Mouse (Mus musculus) heart, adult 2 months (tissue): ENCODE measurements at regions not wholly inside any gene's neighbourhood (a gene's known extent, or its start where the extent isn't known, plus 50 kb on each side); places are given as distances from the start of the nearest gene placed in this dataset.
"Not testable (repeated sequence)": the region's sequence is repeated elsewhere in the genome, so short reads cannot be mapped to it uniquely, and the experiment has no call there.

Experiments used
- DNase-seq, 2 experiments: peaks; one replicate each; pipeline ENCODE4 v3.0.0; 2021
- H3K27ac ChIP-seq: fragments of 200-600 bp; 2 replicates; pipeline ENCODE4 v1.8.1; 2022
- H3K27me3 ChIP-seq: fragments of 200-500 bp; 2 replicates; pipeline ENCODE4 v1.6.1; 2012; ENCODE audit warnings: mild to moderate bottlenecking, low read length, inconsistent platforms, mixed read lengths; ENCODE audit not compliant: control insufficient read depth, insufficient read depth
- H3K36me3 ChIP-seq: fragments of 200-500 bp; 2 replicates; pipeline ENCODE4 v1.6.1; 2012; ENCODE audit warnings: low read length, inconsistent platforms; ENCODE audit not compliant: control insufficient read depth, insufficient read depth
- H3K4me1 ChIP-seq: fragments of 200-500 bp; 2 replicates; pipeline ENCODE4 v1.6.1; 2011; ENCODE audit warnings: low read length; ENCODE audit not compliant: control insufficient read depth, insufficient read depth
- H3K4me3 ChIP-seq: fragments of 200-600 bp; 2 replicates; pipeline ENCODE4 v1.8.1; 2022
- H3K79me2 ChIP-seq: fragments of 200-500 bp; replicated peaks from 2 replicates; pipeline ENCODE4 v1.6.1; 2012; ENCODE audit warnings: mild to moderate bottlenecking, inconsistent platforms, low read length, moderate library complexity, mixed read lengths; ENCODE audit not compliant: control insufficient read depth, insufficient read depth
- H3K9ac ChIP-seq: fragments of 200-500 bp; 2 replicates; pipeline ENCODE4 v1.6.1; 2012; ENCODE audit warnings: low read depth, mild to moderate bottlenecking, control low read depth, inconsistent platforms, low read length, mixed read lengths
- EP300 ChIP-seq: fragments of 200-500 bp; IDR thresholded peaks from 2 replicates; pipeline ENCODE4 v1.6.1; 2011; ENCODE audit warnings: low read depth, low read length, control low read depth; ENCODE audit not compliant: insufficient read depth
- WGBS: fragments of 180-500 bp; shearing (Covaris S2); methylation state at CpG from one replicate; pipeline ENCODE4 v1.1.7; 2018; 5-methylcytosine and 5-hydroxymethylcytosine counted together
- intact Hi-C: fragments of 180-260 bp; cut with DNase I; formaldehyde crosslinking; loops from one replicate; pipeline ENCODE4 v1.15.1; 2025

DNA sequence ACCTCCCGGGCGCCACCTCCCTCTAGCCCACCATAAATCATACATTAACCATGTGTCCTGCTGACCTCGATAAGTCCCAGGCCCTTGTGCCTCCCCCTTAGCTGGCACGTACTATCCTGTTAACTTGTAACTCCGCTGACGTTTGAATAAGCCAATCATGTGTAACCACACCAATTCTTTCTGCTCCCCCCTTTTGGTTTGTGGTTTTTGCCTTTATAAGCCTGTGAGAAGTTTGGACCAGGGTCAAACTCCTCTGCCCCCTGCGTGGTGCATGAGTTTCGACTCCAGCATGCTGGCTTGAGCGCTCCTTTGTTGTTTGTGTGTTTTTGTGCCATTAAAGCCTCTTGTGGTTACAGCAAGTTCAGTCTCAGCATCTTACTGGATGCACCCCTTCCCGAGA lies 138.4 kb upstream of the Samt2 start:
- WGBS, result 74% methylated on average over 10 of the region's 10 CpGs
- DNase-seq, H3K27me3 ChIP-seq, H3K9ac ChIP-seq, H3K4me3 ChIP-seq, H3K79me2 ChIP-seq, H3K27ac ChIP-seq, H3K4me1 ChIP-seq, intact Hi-C loops, H3K36me3 ChIP-seq: not testable (repeated sequence)

DNA sequence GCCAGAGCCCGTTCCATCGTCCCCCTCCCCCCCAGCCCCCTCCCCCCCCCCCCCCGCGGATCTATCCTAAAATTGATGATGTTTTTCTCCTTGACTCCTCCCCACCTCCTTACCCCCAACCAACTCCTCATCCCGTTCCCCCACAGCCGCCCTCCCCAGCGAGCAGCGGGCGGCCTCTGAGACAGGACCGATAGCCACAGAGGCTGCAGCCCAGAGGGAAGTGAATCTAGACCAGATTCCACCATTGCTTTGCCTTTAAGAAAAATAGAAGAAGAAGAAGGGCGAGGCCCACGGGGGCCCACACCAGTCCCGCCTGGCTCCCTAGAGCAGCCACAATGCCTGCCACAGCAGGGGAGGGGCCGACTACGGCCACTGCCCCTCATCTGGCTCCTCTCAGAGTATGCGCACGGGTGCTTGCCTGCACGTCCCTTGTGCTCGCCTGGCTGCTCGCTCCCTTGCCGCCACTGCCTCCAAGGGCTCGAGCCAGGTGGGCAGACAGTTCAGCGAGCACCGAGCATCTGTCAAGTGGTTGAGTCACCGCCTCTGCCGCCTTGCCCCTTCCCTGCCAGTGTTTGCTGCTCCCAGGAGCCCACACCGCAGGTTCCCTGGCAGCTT lies 134.6 kb upstream of the Samt2 start:
- Histone ChIP-seq H3K27me3 (no peaks in the 10 kb centered on the region), H3K79me2 (no peaks in the 10 kb centered on the region), H3K27ac (no peak overlapping the region), H3K36me3 (no peaks in the 10 kb centered on the region), H3K4me1 (no peaks in the 10 kb centered on the region), H3K4me3 (no peak overlapping the region), H3K9ac (no peak overlapping the region)
- intact Hi-C loops, result no loop called here
- WGBS, result 60% methylated on average over 23 of the region's 27 CpGs
- no peak for TF ChIP-seq EP300
- DNase-seq, result no peak

DNA sequence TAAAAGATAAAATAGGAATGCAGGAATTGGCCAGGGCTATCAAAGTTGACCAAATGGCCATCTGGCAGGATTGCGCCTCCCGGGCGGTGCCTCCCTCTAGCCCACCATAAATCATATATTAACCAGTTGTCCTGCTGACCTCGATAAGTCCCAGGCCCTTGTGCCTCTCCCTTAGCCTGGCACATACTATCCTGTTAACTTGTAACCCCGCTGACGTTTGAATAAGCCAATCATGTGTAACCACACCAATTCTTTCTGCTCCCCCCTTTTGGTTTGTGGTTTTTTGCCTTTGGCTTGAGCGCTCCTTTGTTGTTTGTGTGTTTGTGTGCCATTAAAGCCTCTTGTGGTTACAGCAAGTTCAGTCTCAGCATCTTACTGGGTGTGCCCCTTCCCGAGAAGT lies 133.4 kb upstream of the Samt2 start:
- H3K4me3 ChIP-seq, intact Hi-C loops, H3K27me3 ChIP-seq, H3K79me2 ChIP-seq, H3K27ac ChIP-seq, H3K9ac ChIP-seq, H3K4me1 ChIP-seq, DNase-seq, H3K36me3 ChIP-seq: not testable (repeated sequence)
- WGBS, result 86% methylated on average over 8 of the region's 8 CpGs

DNA sequence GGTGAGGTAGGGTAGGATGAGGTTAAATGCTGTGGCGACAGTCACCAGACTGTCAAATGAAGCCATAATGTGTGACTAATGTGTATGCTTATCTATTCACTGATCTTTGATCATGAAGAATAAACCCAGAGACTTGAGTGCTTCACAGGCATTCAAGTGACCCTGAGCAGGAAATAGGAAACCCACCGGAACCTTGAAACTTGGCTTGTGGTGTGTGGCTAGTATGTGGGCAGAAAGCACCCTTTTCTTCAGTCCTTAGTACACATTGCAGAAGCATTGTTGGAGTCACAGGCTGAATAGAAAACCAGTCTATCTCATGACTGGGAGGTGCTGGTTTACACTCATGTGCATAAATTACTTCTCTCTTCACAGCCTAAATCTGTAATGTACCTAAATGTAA lies 91.4 kb upstream of the Samt2 start:
- H3K27ac ChIP-seq, DNase-seq, H3K4me1 ChIP-seq, H3K4me3 ChIP-seq, H3K36me3 ChIP-seq, H3K79me2 ChIP-seq, H3K27me3 ChIP-seq, H3K9ac ChIP-seq: not testable (repeated sequence)
- 89% methylated on average over 1 of the region's 2 CpGs for WGBS
- intact Hi-C loops, result loop anchor here (10.0 kb wide), 1 partner anchor 1846 kb away; no protein-coding TSS in a partner anchor
